Mouse (Mus musculus): ENCODE data around the gene Rilp. TPM values are rescaled to one million over a fixed set of nuclear protein-coding genes. Genes with fewer than 3 reads are reported as not detected.

The Rilp gene
- polyA plus RNA-seq, 1 experiment from 2014 or later, result 1.0 TPM

DNA sequence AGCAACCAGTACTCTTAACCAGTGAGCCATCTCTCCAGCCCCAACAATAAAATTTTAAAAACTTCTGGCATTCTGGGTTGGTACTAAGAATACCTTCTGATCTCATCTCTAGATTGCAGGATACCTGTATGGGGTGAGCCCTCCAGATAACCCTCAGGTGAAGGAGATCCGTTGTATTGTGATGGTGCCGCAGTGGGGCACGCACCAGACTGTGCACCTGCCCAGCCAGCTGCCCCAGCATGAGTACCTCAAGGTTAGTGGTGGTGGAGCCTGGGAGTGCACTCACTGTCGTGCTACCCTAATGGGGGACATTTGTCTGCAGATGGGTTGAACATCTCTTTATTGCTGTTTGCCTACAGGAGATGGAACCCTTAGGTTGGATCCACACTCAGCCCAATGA, 1.7 kb upstream of the Rilp start:
- no peaks in the 10 kb centered on the region for H3K9me3 ChIP-seq
- peaks cover 25% of the 10 kb centered on the region for H3K4me1 ChIP-seq
- H3K4me3 ChIP-seq (replicated peaks), result no peak overlapping the region
- no peak overlapping the region for H3K27ac ChIP-seq
- no peaks in the 10 kb centered on the region for H3K27me3 ChIP-seq (replicated peaks)
- peaks cover 48% of the 10 kb centered on the region for H3K36me3 ChIP-seq
- H3K4me2 ChIP-seq, result no peak overlapping the region
- no peak for ATAC-seq (ENCODE audit: insufficient read depth, low FRiP score, low read depth)
- 87% methylated on average over 4 of the region's 4 CpGs for WGBS
- no peak overlapping the region for H3K9ac ChIP-seq

DNA sequence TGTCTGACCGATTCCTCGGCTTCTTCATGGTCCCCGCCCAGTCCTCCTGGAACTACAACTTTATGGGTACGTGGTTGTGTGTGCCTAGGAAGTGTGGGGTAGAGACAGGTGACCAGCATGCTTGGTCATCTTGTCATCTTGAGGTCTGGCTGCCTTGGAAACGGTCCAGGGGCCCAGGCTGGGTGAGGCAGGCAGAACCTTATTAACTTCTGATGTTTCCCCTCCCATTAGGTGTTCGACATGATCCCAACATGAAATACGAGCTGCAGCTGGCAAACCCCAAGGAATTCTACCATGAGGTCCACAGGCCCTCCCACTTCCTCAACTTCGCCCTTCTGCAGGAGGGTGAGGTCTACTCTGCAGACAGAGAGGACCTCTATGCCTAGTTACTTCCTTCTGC, 990 bp upstream of the Rilp start:
- H3K4me2 ChIP-seq, result no peak overlapping the region
- H3K9me3 ChIP-seq, result no peaks in the 10 kb centered on the region
- no peaks in the 10 kb centered on the region for H3K27me3 ChIP-seq (replicated peaks)
- peaks cover 25% of the 10 kb centered on the region for H3K4me1 ChIP-seq
- H3K36me3 ChIP-seq, result peaks cover 43% of the 10 kb centered on the region
- no peak overlapping the region for H3K9ac ChIP-seq
- ATAC-seq (ENCODE audit: insufficient read depth, low FRiP score, low read depth), result no peak
- 66% methylated on average over 8 of the region's 8 CpGs for WGBS
- H3K27ac ChIP-seq, result no peak overlapping the region; the same call in 1 of the 2 replicates
- no peak overlapping the region for H3K4me3 ChIP-seq (replicated peaks)

DNA sequence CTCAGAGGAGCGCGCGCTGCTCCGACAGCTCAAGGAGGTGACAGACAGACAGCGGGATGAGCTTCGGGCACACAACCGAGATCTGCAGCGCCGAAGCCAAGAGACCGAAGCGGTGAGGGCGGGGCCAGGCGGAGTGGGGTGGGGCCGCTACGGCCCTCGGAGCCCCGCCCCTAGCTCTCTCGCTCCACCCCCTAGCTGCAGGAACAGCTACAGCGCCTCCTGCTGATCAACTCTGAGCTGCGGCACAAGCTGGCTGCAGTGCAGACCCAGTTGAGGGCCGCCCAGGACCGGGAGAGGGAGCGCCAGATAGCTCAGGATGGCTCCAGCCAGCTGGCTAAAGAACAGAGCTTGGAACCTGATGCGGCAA, 716 bp downstream of the Rilp start:
- 4% methylated on average over 24 of the region's 24 CpGs for WGBS
- peak overlapping the region; percentile 44 for H3K9ac ChIP-seq
- peak overlapping the region; percentile 94 for H3K4me2 ChIP-seq
- H3K27ac ChIP-seq, result peak overlapping the region; percentile 88
- ATAC-seq (ENCODE audit: insufficient read depth, low FRiP score, low read depth), result peak; percentile 87
- peak overlapping the region; percentile 48 for H3K4me3 ChIP-seq (replicated peaks)
- peaks cover 29% of the 10 kb centered on the region for H3K36me3 ChIP-seq
- H3K9me3 ChIP-seq, result no peaks in the 10 kb centered on the region
- no peaks in the 10 kb centered on the region for H3K27me3 ChIP-seq (replicated peaks)
- H3K4me1 ChIP-seq, result peaks cover 25% of the 10 kb centered on the region

DNA sequence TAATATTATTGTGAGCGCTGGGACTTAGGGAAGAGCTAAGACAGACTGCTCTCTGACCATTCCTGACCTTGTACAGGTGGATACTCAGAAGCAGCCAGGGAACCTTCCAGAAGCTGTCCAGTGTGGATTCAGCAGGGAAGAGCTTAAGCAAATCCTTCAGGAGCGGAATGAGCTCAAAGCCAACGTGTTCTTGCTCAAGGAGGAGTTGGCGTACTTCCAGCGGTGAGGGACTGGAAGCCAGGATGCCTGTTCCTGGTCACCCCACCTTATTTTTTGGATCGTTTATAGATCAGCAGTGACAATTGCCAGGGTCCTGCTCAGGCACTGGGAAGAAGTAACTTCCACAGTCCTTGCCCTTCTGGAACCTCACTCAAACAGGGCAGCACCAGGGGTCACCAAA, 1.3 kb downstream of the Rilp start:
- H3K27ac ChIP-seq, result no peak overlapping the region

DNA sequence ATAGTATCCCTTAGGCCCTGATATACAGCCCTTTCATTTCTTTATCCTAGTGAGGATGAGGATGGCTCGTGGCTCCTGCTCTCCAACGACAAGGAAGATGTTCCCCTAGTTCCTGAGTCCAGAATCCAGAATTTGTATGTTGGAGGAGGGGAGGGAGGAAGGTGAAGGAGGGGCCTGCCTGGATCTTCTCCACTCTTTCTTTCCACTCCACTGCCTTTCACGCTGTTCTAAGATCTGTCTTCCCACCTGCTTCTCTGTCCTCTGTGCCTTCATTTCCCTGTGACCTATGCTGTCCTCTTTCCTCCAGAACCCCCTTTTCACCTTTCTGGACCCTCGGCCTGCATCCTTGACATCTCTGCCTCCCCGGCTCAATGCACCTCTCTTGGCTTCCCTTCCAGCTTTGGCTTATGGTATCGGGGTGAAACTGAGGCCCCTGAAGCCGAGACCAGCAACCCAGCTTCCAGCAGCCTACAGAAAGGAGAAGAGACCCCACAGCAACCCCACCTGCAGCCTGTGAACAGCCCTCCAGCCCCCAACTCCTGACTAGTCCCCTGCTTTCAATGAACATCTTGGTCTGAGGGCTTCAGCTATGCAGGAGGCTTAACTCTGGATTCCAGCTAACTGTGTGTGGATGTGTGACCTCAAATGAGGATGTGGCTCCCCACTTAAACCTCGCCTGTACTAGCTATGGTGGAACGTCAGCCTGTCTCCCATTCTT, 2.6 kb downstream of the Rilp start:
- peaks cover 18% of the 10 kb centered on the region for H3K36me3 ChIP-seq
- no peak overlapping the region for H3K27ac ChIP-seq
- no peak overlapping the region for H3K4me3 ChIP-seq (replicated peaks)
- WGBS, result 82% methylated on average over 9 of the region's 9 CpGs
- H3K4me1 ChIP-seq, result peaks cover 25% of the 10 kb centered on the region
- no peaks in the 10 kb centered on the region for H3K27me3 ChIP-seq (replicated peaks)
- H3K4me2 ChIP-seq, result no peak overlapping the region
- ATAC-seq (ENCODE audit: insufficient read depth, low FRiP score, low read depth), result no peak
- H3K9me3 ChIP-seq, result no peaks in the 10 kb centered on the region
- H3K9ac ChIP-seq, result no peak overlapping the region

More for the DNA sequence above, 1.3 kb downstream of the Rilp start:
- 75% methylated on average over 6 of the region's 6 CpGs for WGBS
- Histone ChIP-seq H3K4me1 (peaks cover 25% of the 10 kb centered on the region), H3K9me3 (no peaks in the 10 kb centered on the region), H3K9ac (no peak overlapping the region), H3K4me2 (no peak overlapping the region), H3K36me3 (peaks cover 23% of the 10 kb centered on the region), H3K27me3 (replicated peaks) (no peaks in the 10 kb centered on the region), H3K4me3 (replicated peaks) (no peak overlapping the region)
- no peak for ATAC-seq (ENCODE audit: insufficient read depth, low FRiP score, low read depth)

DNA sequence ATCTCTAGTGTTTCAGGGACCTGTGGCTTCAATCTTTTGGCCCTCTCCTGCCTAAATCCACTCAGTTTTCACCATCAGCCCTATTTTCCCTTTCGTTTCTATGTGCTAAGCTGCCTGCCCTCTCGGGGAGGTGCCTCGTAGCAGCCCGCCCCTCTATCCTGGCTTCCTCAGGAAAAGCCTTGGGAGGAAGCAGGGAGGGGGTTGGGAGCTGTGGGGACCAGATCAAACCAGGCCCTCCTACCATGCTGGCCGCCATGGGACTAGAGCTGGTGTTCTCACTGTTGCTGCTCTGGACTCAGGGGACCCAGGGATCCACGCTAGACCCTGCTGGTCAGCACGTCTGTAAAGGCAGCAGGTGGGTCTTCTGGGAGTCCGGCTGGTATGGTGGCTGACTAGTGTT, 3.4 kb downstream of the Rilp start, which contains the start of gene Scarf1:
TSS of gene Scarf1 (plus strand) at position 205 of the 400 bp plus-strand sequence.
- no peaks in the 10 kb centered on the region for H3K27me3 ChIP-seq (replicated peaks)
- ATAC-seq (ENCODE audit: insufficient read depth, low FRiP score, low read depth), result no peak
- H3K9ac ChIP-seq, result no peak within 1 kb of the TSS
- H3K9me3 ChIP-seq, result no peaks in the 10 kb centered on the region
- H3K4me2 ChIP-seq, result no peak within 1 kb of the TSS; the same call in 1 of the 2 replicates
- peaks cover 11% of the 10 kb centered on the region for H3K36me3 ChIP-seq
- peaks cover 25% of the 10 kb centered on the region for H3K4me1 ChIP-seq
- 53% methylated on average over 8 of the region's 8 CpGs for WGBS
- peak within 1 kb of the TSS; percentile 17; the same call in 1 of the 2 replicates for H3K4me3 ChIP-seq (replicated peaks)
- no peak within 1 kb of the TSS for H3K27ac ChIP-seq

DNA sequence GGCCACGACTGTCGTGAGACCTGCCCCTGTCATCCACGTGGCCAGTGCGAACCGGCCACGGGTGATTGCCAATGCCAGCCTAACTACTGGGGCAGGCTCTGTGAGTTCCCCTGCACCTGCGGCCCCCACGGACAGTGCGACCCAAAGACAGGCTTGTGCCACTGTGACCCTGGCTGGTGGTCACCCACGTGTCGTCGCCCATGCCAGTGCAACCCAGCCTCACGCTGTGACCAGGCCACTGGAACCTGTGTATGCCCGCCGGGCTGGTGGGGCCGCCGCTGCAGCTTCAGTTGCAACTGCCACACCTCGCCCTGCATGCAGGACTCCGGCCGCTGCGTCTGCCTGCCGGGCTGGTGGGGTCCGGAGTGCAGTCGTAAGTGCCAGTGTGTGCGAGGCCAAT, 5.3 kb downstream of the Rilp start:
- H3K4me3 ChIP-seq (replicated peaks), result no peak overlapping the region
- peaks cover 9% of the 10 kb centered on the region for H3K4me1 ChIP-seq
- H3K4me2 ChIP-seq, result no peak overlapping the region
- ATAC-seq (ENCODE audit: insufficient read depth, low FRiP score, low read depth), result no peak
- H3K9me3 ChIP-seq, result no peaks in the 10 kb centered on the region
- no peak overlapping the region for H3K27ac ChIP-seq
- H3K27me3 ChIP-seq (replicated peaks), result no peaks in the 10 kb centered on the region
- 92% methylated on average over 25 of the region's 25 CpGs for WGBS
- no peak overlapping the region for H3K9ac ChIP-seq
- H3K36me3 ChIP-seq, result no peaks in the 10 kb centered on the region

DNA sequence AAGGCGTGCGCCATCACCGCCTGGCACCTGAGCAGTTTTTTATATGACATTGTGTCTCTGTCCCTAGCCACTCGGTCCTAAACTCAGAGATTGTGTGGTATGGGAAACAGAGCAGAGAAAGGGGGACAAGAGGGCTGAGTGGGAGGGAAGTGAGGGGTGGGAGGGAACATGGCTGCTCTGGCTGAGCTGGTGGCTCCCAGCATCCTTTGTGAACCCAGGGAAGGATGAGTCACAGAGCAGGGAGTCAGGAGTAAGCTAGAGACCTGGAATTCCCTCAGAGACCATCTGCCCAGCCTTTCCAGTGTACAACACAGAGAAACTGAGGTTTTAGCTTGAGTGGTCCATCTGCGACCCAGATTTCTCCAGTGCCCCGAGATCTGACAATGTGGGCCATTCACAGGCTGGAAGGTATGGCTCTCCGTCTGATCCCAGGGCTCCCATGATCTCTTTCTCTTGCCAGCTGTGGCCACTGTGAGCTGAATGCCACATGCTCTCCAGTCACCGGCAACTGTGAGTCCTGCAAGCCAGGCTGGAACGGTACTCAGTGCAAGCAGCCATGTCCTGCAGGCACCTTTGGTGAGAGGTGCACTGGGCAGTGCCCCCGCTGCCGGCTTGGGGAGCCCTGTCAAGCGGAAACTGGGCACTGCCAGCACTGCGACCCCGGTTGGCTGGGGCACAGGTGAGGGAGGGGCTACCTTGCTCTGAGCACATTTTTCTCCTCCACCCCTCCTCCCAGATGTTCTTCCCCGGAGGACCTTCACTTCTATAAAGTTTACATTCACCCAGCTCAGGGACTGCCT, 10.1 kb downstream of the Rilp start:
- WGBS, result 71% methylated on average over 15 of the region's 15 CpGs
- no peak for ATAC-seq (ENCODE audit: insufficient read depth, low FRiP score, low read depth)

DNA sequence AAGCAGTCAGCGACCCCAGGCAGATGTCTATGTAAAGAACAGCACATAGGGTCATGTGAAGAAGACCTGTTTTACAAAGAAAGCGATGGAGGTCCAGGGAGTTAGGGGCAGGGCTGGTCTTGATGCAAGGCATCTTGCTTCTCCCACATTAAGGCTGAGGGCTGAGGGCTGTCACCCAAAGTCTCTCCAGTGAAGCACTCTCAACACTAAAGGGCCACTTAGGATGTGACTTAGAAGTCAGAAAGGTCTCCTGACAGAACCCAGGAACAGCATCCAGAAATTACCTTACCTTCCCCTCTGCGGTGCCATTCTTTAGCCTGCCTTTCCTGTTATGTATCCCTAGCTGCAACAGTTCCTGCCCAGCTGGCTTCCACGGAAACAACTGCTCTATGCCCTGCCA, 11.7 kb downstream of the Rilp start:
- Histone ChIP-seq H3K27ac (no peak overlapping the region), H3K9ac (no peak overlapping the region), H3K36me3 (no peaks in the 10 kb centered on the region), H3K9me3 (no peaks in the 10 kb centered on the region), H3K4me1 (no peaks in the 10 kb centered on the region), H3K4me3 (replicated peaks) (no peak overlapping the region), H3K27me3 (replicated peaks) (no peaks in the 10 kb centered on the region), H3K4me2 (no peak overlapping the region)
- 89% methylated on average over 4 of the region's 4 CpGs for WGBS
- no peak for ATAC-seq (ENCODE audit: insufficient read depth, low FRiP score, low read depth)

More for the DNA sequence above, 10.1 kb downstream of the Rilp start:
- no peaks in the 10 kb centered on the region for H3K4me1 ChIP-seq
- H3K4me2 ChIP-seq, result no peak overlapping the region
- H3K9me3 ChIP-seq, result no peaks in the 10 kb centered on the region
- H3K27ac ChIP-seq, result no peak overlapping the region
- H3K27me3 ChIP-seq (replicated peaks), result no peaks in the 10 kb centered on the region
- no peak overlapping the region for H3K9ac ChIP-seq
- no peaks in the 10 kb centered on the region for H3K36me3 ChIP-seq
- H3K4me3 ChIP-seq (replicated peaks), result no peak overlapping the region

DNA sequence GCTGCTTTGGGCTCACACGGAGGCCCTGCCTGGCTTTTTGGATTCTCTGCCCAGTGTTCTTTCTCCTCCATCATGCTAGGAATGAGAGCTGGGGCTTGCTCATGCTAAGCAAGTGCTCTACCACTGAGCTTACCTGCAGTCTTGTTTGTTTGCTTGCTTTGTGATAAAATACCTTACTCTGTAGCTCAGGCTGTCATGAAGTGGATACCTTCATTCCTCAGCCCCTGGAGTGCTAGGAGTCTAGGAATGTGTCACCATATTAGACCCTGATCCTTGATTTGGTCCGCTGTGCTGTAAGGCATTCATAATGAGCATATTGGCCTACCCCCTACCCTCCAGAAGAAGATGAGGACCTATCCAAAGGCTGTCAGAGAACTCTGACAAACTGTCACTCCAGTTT, 12.9 kb downstream of the Rilp start:
- Histone ChIP-seq H3K27ac (no peak overlapping the region), H3K4me2 (no peak overlapping the region), H3K9me3 (no peaks in the 10 kb centered on the region), H3K36me3 (no peaks in the 10 kb centered on the region), H3K4me1 (no peaks in the 10 kb centered on the region), H3K9ac (no peak overlapping the region), H3K27me3 (replicated peaks) (no peaks in the 10 kb centered on the region), H3K4me3 (replicated peaks) (no peak overlapping the region)
- ATAC-seq (ENCODE audit: insufficient read depth, low FRiP score, low read depth), result no peak
- 78% methylated on average over 2 of the region's 2 CpGs for WGBS

DNA sequence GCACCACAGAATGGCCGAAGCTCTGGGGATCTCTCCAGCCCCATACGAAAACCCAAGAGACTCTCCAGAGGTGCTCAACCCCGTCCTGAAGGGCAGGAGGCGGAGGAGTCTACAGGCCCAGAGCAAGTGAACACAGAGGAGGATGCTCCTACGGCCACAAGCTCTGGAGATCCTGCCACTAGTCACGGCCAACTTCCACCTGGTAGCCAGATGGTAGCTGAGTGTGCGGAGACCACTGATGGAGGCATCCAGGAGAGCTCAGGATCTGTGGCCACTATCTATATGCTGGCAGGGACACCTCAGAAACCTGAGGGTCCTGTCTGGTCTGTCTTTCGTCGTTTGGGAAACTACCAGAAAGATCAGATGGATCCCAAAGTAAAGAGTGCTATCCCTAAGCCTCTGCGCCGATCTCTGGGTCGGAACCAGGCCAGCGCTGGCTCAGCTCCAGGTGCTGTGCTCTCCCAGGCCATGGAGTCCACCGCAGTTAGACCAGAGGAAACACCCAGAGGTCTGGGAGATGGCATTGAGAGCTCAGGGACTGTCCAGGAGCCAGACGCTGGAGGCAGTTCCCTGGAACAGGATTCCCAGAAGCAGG, 15.7 kb downstream of the Rilp start:
- H3K27ac ChIP-seq, result no peak overlapping the region
- 0 out of 2 replicates have a peak, but pooled peaks cover 2% of the 10 kb centered on the region for H3K4me1 ChIP-seq
- no peak overlapping the region for H3K4me3 ChIP-seq (replicated peaks)
- no peak for ATAC-seq (ENCODE audit: insufficient read depth, low FRiP score, low read depth)
- no peaks in the 10 kb centered on the region for H3K36me3 ChIP-seq
- H3K9ac ChIP-seq, result no peak overlapping the region
- H3K9me3 ChIP-seq, result no peaks in the 10 kb centered on the region
- H3K27me3 ChIP-seq (replicated peaks), result no peaks in the 10 kb centered on the region
- no peak overlapping the region for H3K4me2 ChIP-seq
- 83% methylated on average over 15 of the region's 15 CpGs for WGBS

DNA sequence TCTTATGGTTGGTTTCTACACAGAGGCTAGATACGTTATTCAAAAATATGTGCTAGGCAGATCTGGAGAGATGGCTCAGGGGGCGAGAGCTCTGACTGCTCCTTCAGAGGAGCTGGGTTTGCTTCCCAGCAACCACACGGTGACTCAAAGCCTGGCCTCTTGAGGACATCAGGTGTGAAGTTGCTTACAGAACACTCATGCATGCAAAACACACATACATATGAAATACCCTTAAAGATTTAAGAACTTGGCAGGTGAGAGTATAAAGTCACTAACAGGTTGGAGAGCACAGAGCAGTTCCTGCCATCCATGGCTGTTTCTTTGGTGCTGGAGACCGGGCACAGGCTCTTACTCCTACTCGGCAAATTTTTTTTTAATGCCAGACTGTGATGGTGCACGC, 17.0 kb downstream of the Rilp start:
- H3K36me3 ChIP-seq, result no peaks in the 10 kb centered on the region
- no peak overlapping the region for H3K4me2 ChIP-seq
- 85% methylated on average over 6 of the region's 6 CpGs for WGBS
- no peak for ATAC-seq (ENCODE audit: insufficient read depth, low FRiP score, low read depth)
- no peak overlapping the region for H3K4me3 ChIP-seq (replicated peaks)
- H3K27ac ChIP-seq, result no peak overlapping the region
- no peak overlapping the region for H3K9ac ChIP-seq
- H3K9me3 ChIP-seq, result no peaks in the 10 kb centered on the region
- H3K27me3 ChIP-seq (replicated peaks), result no peaks in the 10 kb centered on the region
- H3K4me1 ChIP-seq, result 0 out of 2 replicates have a peak, but pooled peaks cover 5% of the 10 kb centered on the region
